Mouse (Mus musculus): ENCODE measurements around the gene Sfrp2. TPM values are rescaled to one million over a fixed set of nuclear protein-coding genes. Genes with fewer than 3 reads are reported as not detected.

Gene Sfrp2
- total and polyA plus RNA-seq, 3 experiments, result 0.17 to 0.23 (median 0.17) TPM

DNA sequence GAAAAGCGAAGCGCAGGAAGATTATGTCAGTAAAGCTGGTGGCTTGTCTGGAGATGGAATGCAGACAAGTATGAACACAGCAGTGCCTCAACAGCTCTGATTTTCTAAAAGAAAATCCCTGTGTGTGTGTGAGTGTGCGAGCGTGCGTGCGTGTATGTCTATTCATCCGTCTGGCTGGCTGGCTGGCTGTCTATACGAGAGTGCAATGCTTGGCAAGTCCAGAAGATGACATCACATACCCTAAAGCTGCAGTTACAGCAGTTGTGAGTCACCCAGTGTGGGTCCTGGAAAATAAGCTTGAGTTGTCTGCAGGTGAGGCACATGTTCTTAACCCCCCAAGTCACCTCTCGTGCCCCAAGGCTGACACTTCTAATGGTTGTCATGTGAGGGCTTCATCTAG, 9.3 kb downstream of the Sfrp2 start:
- no peak for TF ChIP-seq ZNF384 (IDR thresholded peaks at IDR 0.05; ENCODE audit: low read depth, low read length)
- no peak for TF ChIP-seq BHLHE40 (IDR thresholded peaks at IDR 0.05; ENCODE audit: low read depth, low read length)
- TF ChIP-seq SMC3 (IDR thresholded peaks at IDR 0.05; ENCODE audit: low read depth, low read length), result no peak
- no peak for TF ChIP-seq TCF12 (IDR thresholded peaks at IDR 0.05; ENCODE audit: low read depth, low read length)
- no peak for TF ChIP-seq NELFE (IDR thresholded peaks at IDR 0.05; ENCODE audit: low read depth, low read length)
- TF ChIP-seq TBP (conservative IDR thresholded peaks at IDR 0.05; ENCODE audit: low read depth, low read length), result no peak
- no peak for TF ChIP-seq E2F4 (IDR thresholded peaks at IDR 0.05; ENCODE audit: insufficient replicate concordance, low read depth, low read length)
- TF ChIP-seq RCOR1 (conservative IDR thresholded peaks at IDR 0.05; ENCODE audit: low read depth, low read length), result no peak
- no peak for TF ChIP-seq SIN3A (IDR thresholded peaks at IDR 0.05; ENCODE audit: low read length)
- TF ChIP-seq USF1 (IDR thresholded peaks at IDR 0.05; ENCODE audit: low read depth, low read length), result no peak
- TF ChIP-seq IRF4 (IDR thresholded peaks at IDR 0.05; ENCODE audit: low read depth, low read length), result no peak
- no peak for TF ChIP-seq MXI1 (IDR thresholded peaks at IDR 0.05; ENCODE audit: low read depth, low read length)
- TF ChIP-seq JUN (IDR thresholded peaks at IDR 0.05; ENCODE audit: insufficient read depth, low read depth, low read length), result no peak
- TF ChIP-seq ETS1 (conservative IDR thresholded peaks at IDR 0.05; ENCODE audit: low read depth, low read length), result no peak
- TF ChIP-seq POLR2A (IDR thresholded peaks at IDR 0.05; ENCODE audit: low read depth, low read length), result no peak
- TF ChIP-seq MEF2A (IDR thresholded peaks at IDR 0.05; ENCODE audit: borderline replicate concordance, low read depth, low read length), result no peak
- TF ChIP-seq USF2 (conservative IDR thresholded peaks at IDR 0.05; ENCODE audit: low read depth, low read length), result no peak
- TF ChIP-seq HCFC1 (IDR thresholded peaks at IDR 0.05; ENCODE audit: low read depth, low read length), result no peak
- H3K36me3 ChIP-seq (replicated peaks in 1 of 2; ENCODE audit: control insufficient read depth in 1 of 2, insufficient read depth in 1 of 2, low read length in 1 of 2), result no peaks in the 10 kb centered on the region
- peaks cover 2% of the 10 kb centered on the region for H3K27me3 ChIP-seq (replicated peaks)
- in situ Hi-C loops (cut with MboI; ENCODE audit: low pct_ligation_motif_present, low pct_unique_long_range_greater_than_20kb, low sequenced_read_pairs), result no loop called here
- H3K4me1 ChIP-seq (ENCODE audit: control insufficient read depth in 1 of 2, insufficient read depth in 2 of 2), result no peaks in the 10 kb centered on the region
- no peak overlapping the region for H3K27ac ChIP-seq (ENCODE audit: insufficient read depth, low read depth)
- no peaks in the 10 kb centered on the region for H3K79me2 ChIP-seq (replicated peaks; ENCODE audit: control insufficient read depth, extremely low read depth, insufficient read depth, poor library complexity, severe bottlenecking)
- no peak overlapping the region for H3K4me3 ChIP-seq (replicated peaks in 1 of 3; ENCODE audit: low read depth in 2 of 3, low read length in 2 of 3, poor library complexity in 1 of 3)
- H3K4me2 ChIP-seq (ENCODE audit: insufficient read depth, low read depth, poor library complexity, severe bottlenecking), result no peak overlapping the region
- no peak overlapping the region for H3K9ac ChIP-seq (ENCODE audit: insufficient read depth, low read depth)
- H3K9me3 ChIP-seq (replicated peaks; ENCODE audit: low read length), result no peaks in the 10 kb centered on the region
- DNase-seq (ENCODE audit: extremely low read depth), result no peak
- dilution Hi-C loops (cut with MboI; ENCODE audit: extremely low pct_ligation_motif_present, extremely low pct_unique_long_range_greater_than_20kb, low sequenced_read_pairs), result no loop called here

DNA sequence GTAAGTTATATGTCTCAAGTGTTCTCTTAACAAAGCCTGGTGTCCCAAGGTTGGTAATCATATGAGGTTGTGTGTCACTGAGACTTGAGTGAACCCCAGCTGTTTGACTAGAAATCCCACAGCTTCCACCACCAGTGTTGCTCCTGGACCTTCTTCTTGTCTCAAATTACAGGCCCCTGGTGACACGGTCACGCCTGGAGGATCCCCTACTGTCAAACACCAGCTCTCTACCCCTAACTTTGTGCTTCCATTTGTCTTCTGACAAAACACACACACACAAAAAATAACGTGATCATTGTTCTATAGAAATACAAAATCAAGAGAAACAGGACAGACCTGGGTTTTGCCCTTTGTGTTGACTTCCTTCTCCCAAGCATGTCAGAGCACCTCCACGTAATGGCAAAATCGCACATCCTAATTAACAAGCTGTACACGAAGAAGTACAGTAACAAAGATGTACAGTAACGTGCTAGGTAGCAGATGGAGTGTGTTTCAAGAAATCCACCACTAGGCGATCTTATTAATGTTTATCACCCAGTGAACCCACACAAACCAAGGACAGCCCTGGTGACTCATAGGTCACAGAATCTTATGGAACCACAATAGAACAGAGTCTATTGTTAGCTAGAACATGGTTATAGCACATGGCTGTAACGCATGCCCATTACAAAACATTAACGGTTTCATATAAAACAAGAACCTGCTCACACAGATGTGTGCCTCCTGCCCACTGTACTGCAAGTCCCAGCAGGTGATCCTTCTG, 15.5 kb downstream of the Sfrp2 start:
- peaks cover 15 to 44% of the 10 kb centered on the region in 2 experiments; a peak in 3 of 4 replicates for H3K4me1 ChIP-seq (ENCODE audit: control insufficient read depth in 1 of 2, insufficient read depth in 2 of 2)
- dilution Hi-C loops (cut with MboI; ENCODE audit: extremely low pct_ligation_motif_present, extremely low pct_unique_long_range_greater_than_20kb, low sequenced_read_pairs) (no loop called here), in situ Hi-C loops (cut with MboI; ENCODE audit: low pct_ligation_motif_present, low pct_unique_long_range_greater_than_20kb, low sequenced_read_pairs) (no loop called here)
- no peaks in the 10 kb centered on the region for H3K36me3 ChIP-seq (replicated peaks in 1 of 2; ENCODE audit: control insufficient read depth in 1 of 2, insufficient read depth in 1 of 2, low read length in 1 of 2)
- no peak overlapping the region for H3K9ac ChIP-seq (ENCODE audit: insufficient read depth, low read depth)
- H3K4me2 ChIP-seq (ENCODE audit: insufficient read depth, low read depth, poor library complexity, severe bottlenecking), result no peak overlapping the region
- peaks cover 2% of the 10 kb centered on the region for H3K9me3 ChIP-seq (replicated peaks; ENCODE audit: low read length)
- no peaks in the 10 kb centered on the region for H3K79me2 ChIP-seq (replicated peaks; ENCODE audit: control insufficient read depth, extremely low read depth, insufficient read depth, poor library complexity, severe bottlenecking)
- H3K27ac ChIP-seq (ENCODE audit: insufficient read depth, low read depth), result no peak overlapping the region
- DNase-seq (ENCODE audit: extremely low read depth), result no peak
- no peak for TF ChIP-seq UBTF (IDR thresholded peaks at IDR 0.05; ENCODE audit: low read depth, low read length)
- no peak for TF ChIP-seq SMC3 (IDR thresholded peaks at IDR 0.05; ENCODE audit: low read depth, low read length)
- no peak for TF ChIP-seq CTCF (conservative IDR thresholded peaks at IDR 0.05 in 1 of 2, IDR thresholded peaks at IDR 0.05 in 1 of 2; ENCODE audit: low read depth in 2 of 2, low read length in 2 of 2)
- no peak for TF ChIP-seq BHLHE40 (IDR thresholded peaks at IDR 0.05; ENCODE audit: low read depth, low read length)
- no peak for TF ChIP-seq EP300 (IDR thresholded peaks at IDR 0.05; ENCODE audit: low read length)
- no peak for TF ChIP-seq NRF1 (IDR thresholded peaks at IDR 0.05; ENCODE audit: low read depth, low read length)
- TF ChIP-seq IRF4 (IDR thresholded peaks at IDR 0.05; ENCODE audit: low read depth, low read length), result no peak
- no peak for TF ChIP-seq CHD2 (IDR thresholded peaks at IDR 0.05; ENCODE audit: low read length)
- no peak for TF ChIP-seq MXI1 (IDR thresholded peaks at IDR 0.05; ENCODE audit: low read depth, low read length)
- TF ChIP-seq NELFE (IDR thresholded peaks at IDR 0.05; ENCODE audit: low read depth, low read length), result no peak
- TF ChIP-seq MAX (IDR thresholded peaks at IDR 0.05; ENCODE audit: low read length), result no peak
- no peak for TF ChIP-seq PAX5 (IDR thresholded peaks at IDR 0.05; ENCODE audit: low read length)
- no peak for TF ChIP-seq ZNF384 (IDR thresholded peaks at IDR 0.05; ENCODE audit: low read depth, low read length)
- TF ChIP-seq RCOR1 (conservative IDR thresholded peaks at IDR 0.05; ENCODE audit: low read depth, low read length), result no peak
- no peak for TF ChIP-seq ZMIZ1 (IDR thresholded peaks at IDR 0.05; ENCODE audit: low read depth, low read length)
- TF ChIP-seq TBP (conservative IDR thresholded peaks at IDR 0.05; ENCODE audit: low read depth, low read length), result no peak
- TF ChIP-seq RAD21 (IDR thresholded peaks at IDR 0.05; ENCODE audit: low read depth, low read length), result no peak
- no peak for TF ChIP-seq ZC3H11A (IDR thresholded peaks at IDR 0.05; ENCODE audit: low read depth, low read length)
- H3K4me3 ChIP-seq (replicated peaks in 1 of 3; ENCODE audit: low read depth in 2 of 3, low read length in 2 of 3, poor library complexity in 1 of 3), result no peak overlapping the region
- peaks cover 2% of the 10 kb centered on the region for H3K27me3 ChIP-seq (replicated peaks)
